Mouse (Mus musculus): Measurements from ENCODE around the gene Rab3il1. TPM values are rescaled to one million over a fixed set of nuclear protein-coding genes. Genes with fewer than 3 reads are reported as not detected.

Rab3il1 gene
- polyA plus RNA-seq, 1 experiment from 2014 or later: 23.8 TPM

GRCm38 (mm10) chr19:10057486-10058351 lies 56.2 kb downstream of the Rab3il1 start:
- H3K4me1 ChIP-seq (ENCODE audit: insufficient read depth, low read depth, low read length): peaks cover 30% of the 10 kb centered on the region
- H3K36me3 ChIP-seq (ENCODE audit: insufficient read depth, low read length): peaks cover 16% of the 10 kb centered on the region
- H3K4me2 ChIP-seq (replicated peaks; ENCODE audit: low read depth, low read length): no peak overlapping the region
- no peak for TF ChIP-seq CTCF (IDR thresholded peaks at IDR 0.05)
- TF ChIP-seq EP300 (IDR thresholded peaks at IDR 0.05): no peak
- no peaks in the 10 kb centered on the region for H3K9me3 ChIP-seq (ENCODE audit: low read length)
- H3K27ac ChIP-seq (ENCODE audit: low read length): peak overlapping the region; percentile 82
- H3K9ac ChIP-seq (replicated peaks; ENCODE audit: low read depth): no peak overlapping the region
- no peaks in the 10 kb centered on the region for H3K27me3 ChIP-seq (replicated peaks; ENCODE audit: insufficient read depth, low read length)
- ATAC-seq (peak; percentile 14), DNase-seq (ENCODE audit: low spot score) (peak; percentile 78)
- 44% methylated on average over 11 of the region's 11 CpGs for WGBS
- no peak overlapping the region for H3K4me3 ChIP-seq (ENCODE audit: low read depth, low read length)

DNA sequence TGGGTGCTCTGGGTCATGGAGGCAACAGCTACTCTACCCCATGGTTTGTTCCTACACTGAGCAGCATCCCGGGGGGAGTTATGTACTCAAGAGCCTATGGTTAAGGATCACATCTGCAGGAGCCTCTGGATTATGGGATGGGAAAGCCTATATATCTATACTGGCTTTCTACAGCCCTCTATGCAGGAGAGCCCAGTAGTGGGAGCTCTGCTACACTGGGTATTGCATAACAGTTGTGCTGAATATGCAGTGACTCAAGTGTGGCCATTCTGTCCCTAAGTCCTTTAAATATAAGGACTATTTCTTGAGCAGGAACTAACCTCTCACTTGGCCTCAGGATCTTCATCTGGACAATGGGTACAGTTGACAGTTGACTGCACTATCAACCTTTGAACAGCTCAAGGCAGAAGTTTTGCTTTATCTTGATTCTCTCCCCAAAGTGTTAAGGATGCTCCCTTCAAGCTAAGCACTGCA lies 56.9 kb downstream of the Rab3il1 start:
- peaks cover 30% of the 10 kb centered on the region for H3K4me1 ChIP-seq (ENCODE audit: insufficient read depth, low read depth, low read length)
- H3K36me3 ChIP-seq (ENCODE audit: insufficient read depth, low read length): peaks cover 16% of the 10 kb centered on the region
- no peak overlapping the region for H3K4me3 ChIP-seq (ENCODE audit: low read depth, low read length)
- peak overlapping the region; percentile 82 for H3K27ac ChIP-seq (ENCODE audit: low read length)
- TF ChIP-seq EP300 (IDR thresholded peaks at IDR 0.05): no peak
- peak; percentile 18; the same call in 1 of the 2 replicates for TF ChIP-seq CTCF (IDR thresholded peaks at IDR 0.05)
- ATAC-seq (no peak), DNase-seq (ENCODE audit: low spot score) (no peak)
- WGBS: 66% methylated on average over 1 of the region's 1 CpGs
- no peak overlapping the region for H3K9ac ChIP-seq (replicated peaks; ENCODE audit: low read depth)
- no peaks in the 10 kb centered on the region for H3K27me3 ChIP-seq (replicated peaks; ENCODE audit: insufficient read depth, low read length)
- H3K4me2 ChIP-seq (replicated peaks; ENCODE audit: low read depth, low read length): no peak overlapping the region
- no peaks in the 10 kb centered on the region for H3K9me3 ChIP-seq (ENCODE audit: low read length)

- H3K4me1 ChIP-seq (ENCODE audit: insufficient read depth, low read depth, low read length): peaks cover 35% of the 10 kb centered on the region
- DNase-seq (ENCODE audit: low spot score): no peak
- H3K36me3 ChIP-seq (ENCODE audit: insufficient read depth, low read length): peaks cover 14% of the 10 kb centered on the region
- no peak for ATAC-seq
- TF ChIP-seq CTCF (IDR thresholded peaks at IDR 0.05): no peak
- no peak for TF ChIP-seq EP300 (IDR thresholded peaks at IDR 0.05)
- peak overlapping the region; percentile 82 for H3K27ac ChIP-seq (ENCODE audit: low read length)
- no peak overlapping the region for H3K4me3 ChIP-seq (ENCODE audit: low read depth, low read length)
- WGBS: 61% methylated on average over 9 of the region's 9 CpGs
- no peak overlapping the region for H3K9ac ChIP-seq (replicated peaks; ENCODE audit: low read depth)
- H3K4me2 ChIP-seq (replicated peaks; ENCODE audit: low read depth, low read length): 0 out of 2 replicates have a peak overlapping the region, but pooled peaks have one; percentile 8
- H3K9me3 ChIP-seq (ENCODE audit: low read length): no peaks in the 10 kb centered on the region
- no peaks in the 10 kb centered on the region for H3K27me3 ChIP-seq (replicated peaks; ENCODE audit: insufficient read depth, low read length)
Measured at GRCm38 (mm10) chr19:10058876-10059427, 57.5 kb downstream of the Rab3il1 start.

DNA sequence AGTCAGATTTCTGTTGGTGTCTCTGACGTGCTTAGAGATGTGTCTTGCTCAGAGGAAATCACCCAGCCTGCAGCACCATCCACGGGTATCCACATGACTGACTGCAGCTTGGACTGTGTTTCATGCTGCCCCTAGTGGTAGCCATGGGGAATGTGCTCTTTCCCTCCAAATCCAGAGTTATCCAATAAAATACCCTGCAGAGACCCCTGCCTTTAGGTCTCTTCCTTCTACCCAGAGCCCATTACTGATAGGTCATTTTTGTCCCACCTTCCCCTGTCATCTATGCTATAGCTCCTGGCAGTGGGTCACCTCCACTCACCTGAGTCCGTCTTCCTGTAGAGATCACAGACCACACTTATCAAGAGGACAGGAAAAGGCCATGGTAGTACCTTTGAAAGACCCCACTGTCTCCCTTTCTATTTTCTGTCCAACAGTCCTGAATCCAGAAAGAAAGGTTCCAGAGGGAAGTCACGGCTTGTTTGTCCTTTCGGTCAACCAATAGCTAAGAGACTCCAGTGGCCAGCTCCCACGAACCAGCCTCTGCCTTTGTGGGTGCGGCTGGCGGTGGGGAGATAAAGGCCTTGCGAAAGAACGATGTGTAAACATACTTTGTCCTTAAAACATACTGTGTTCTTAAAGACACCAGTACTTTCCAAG lies 58.6 kb downstream of the Rab3il1 start:
- DNase-seq (ENCODE audit: low spot score) (peak; percentile 94), ATAC-seq (peak; percentile 81)
- Histone ChIP-seq H3K4me3 (ENCODE audit: low read depth, low read length) (peak overlapping the region; percentile 12; the same call in 1 of the 2 replicates), H3K27ac (ENCODE audit: low read length) (peak overlapping the region; percentile 82), H3K4me2 (replicated peaks; ENCODE audit: low read depth, low read length) (peak overlapping the region; percentile 37), H3K36me3 (ENCODE audit: insufficient read depth, low read length) (peaks cover 11% of the 10 kb centered on the region), H3K4me1 (ENCODE audit: insufficient read depth, low read depth, low read length) (peaks cover 40% of the 10 kb centered on the region), H3K9me3 (ENCODE audit: low read length) (no peaks in the 10 kb centered on the region), H3K9ac (replicated peaks; ENCODE audit: low read depth) (no peak overlapping the region), H3K27me3 (replicated peaks; ENCODE audit: insufficient read depth, low read length) (no peaks in the 10 kb centered on the region)
- WGBS: 15% methylated on average over 10 of the region's 10 CpGs
- peak; percentile 94 for TF ChIP-seq CTCF (IDR thresholded peaks at IDR 0.05)
- TF ChIP-seq EP300 (IDR thresholded peaks at IDR 0.05): peak; percentile 55; the same call in 1 of the 2 replicates

DNA sequence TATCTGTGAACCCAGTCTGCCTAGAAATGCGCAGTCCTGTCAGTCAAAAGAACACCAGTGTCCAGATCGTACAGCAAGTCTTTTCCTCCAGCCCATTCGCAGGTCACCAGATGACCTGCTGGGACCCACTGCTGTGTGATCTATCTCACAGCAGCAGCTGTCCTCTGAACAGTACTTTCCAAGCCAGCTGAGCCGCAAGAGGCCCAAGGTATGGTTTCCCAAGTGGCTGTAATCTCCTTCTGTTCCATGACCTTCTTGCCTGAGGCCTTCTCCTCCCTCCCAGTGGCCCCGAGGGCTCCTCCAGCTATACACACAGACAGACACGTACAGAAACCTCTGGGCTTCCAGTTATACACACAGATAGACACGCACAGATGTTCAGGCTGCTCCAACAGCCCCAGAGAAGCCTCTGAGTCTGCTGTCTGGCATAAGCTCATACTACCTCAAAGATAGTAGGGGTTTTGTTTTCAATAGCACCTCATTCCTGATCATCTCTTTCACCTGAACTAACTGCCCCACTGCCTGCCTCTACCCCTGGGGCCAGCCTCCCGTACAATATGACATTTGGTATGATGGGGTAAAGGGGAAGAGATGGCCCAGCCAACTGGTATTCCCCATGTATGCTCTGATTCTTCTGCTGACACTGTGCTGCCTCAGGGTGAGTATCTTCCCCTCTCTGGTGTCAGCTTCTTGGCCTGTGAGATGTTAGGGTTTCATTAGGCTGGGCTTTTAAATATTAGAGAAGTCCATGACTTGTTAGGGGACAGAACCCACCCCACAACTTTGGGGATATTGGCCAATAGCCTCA lies 59.5 kb downstream of the Rab3il1 start:
- Histone ChIP-seq H3K27ac (ENCODE audit: low read length) (peak overlapping the region; percentile 82), H3K27me3 (replicated peaks; ENCODE audit: insufficient read depth, low read length) (no peaks in the 10 kb centered on the region), H3K36me3 (ENCODE audit: insufficient read depth, low read length) (peaks cover 4% of the 10 kb centered on the region), H3K9me3 (ENCODE audit: low read length) (no peaks in the 10 kb centered on the region), H3K4me1 (ENCODE audit: insufficient read depth, low read depth, low read length) (peaks cover 37% of the 10 kb centered on the region), H3K4me3 (ENCODE audit: low read depth, low read length) (no peak overlapping the region), H3K9ac (replicated peaks; ENCODE audit: low read depth) (no peak overlapping the region), H3K4me2 (replicated peaks; ENCODE audit: low read depth, low read length) (no peak overlapping the region)
- 42% methylated on average over 8 of the region's 8 CpGs for WGBS
- DNase-seq (ENCODE audit: low spot score) (no peak), ATAC-seq (0 out of 2 replicates have a peak, but pooled peaks have one; percentile 3)
- TF ChIP-seq CTCF (IDR thresholded peaks at IDR 0.05) (no peak), EP300 (IDR thresholded peaks at IDR 0.05) (no peak)

Measured in lung, postnatal 0 days (tissue).